Mouse (Mus musculus): ENCODE results near the gene Rmi2.

Rmi2 gene

GRCm38 (mm10) chr16:10865592-10865987, 30.7 kb downstream of the Rmi2 start:
- no peak for DNase-seq (ENCODE audit: low spot score in 2 of 2)

- no peak for DNase-seq (ENCODE audit: low spot score in 2 of 2)
Observed at GRCm38 (mm10) chr16:10866841-10867240, 32.0 kb downstream of the Rmi2 start.

GRCm38 (mm10) chr16:10867501-10867900, 32.6 kb downstream of the Rmi2 start:
- no peak for DNase-seq (ENCODE audit: low spot score in 2 of 2)

GRCm38 (mm10) chr16:10867904-10868440, 33.1 kb downstream of the Rmi2 start:
- DNase-seq (ENCODE audit: low spot score in 2 of 2), result peak; percentile 22 to 40

- no peak for DNase-seq (ENCODE audit: low spot score in 2 of 2)
Observed at GRCm38 (mm10) chr16:10870969-10871368, 36.1 kb downstream of the Rmi2 start.

GRCm38 (mm10) chr16:10872825-10873360, 38.0 kb downstream of the Rmi2 start:
- no peak for DNase-seq (ENCODE audit: low spot score in 2 of 2)

- peak; percentile 69 to 76 for DNase-seq (ENCODE audit: low spot score in 2 of 2)
Observed at GRCm38 (mm10) chr16:10873654-10874053, 38.8 kb downstream of the Rmi2 start.

- no peak for DNase-seq (ENCODE audit: low spot score in 2 of 2)
Observed at GRCm38 (mm10) chr16:10878227-10878626, 43.4 kb downstream of the Rmi2 start.

GRCm38 (mm10) chr16:10879467-10879866, 44.6 kb downstream of the Rmi2 start:
- peak; percentile 44 to 52 for DNase-seq (ENCODE audit: low spot score in 2 of 2)

GRCm38 (mm10) chr16:10881231-10881962, 46.5 kb downstream of the Rmi2 start:
- no peak for DNase-seq (ENCODE audit: low spot score in 2 of 2)

- DNase-seq (ENCODE audit: low spot score in 2 of 2), result no peak
Observed at GRCm38 (mm10) chr16:10887436-10887835, 52.6 kb downstream of the Rmi2 start.

- no peak for DNase-seq (ENCODE audit: low spot score in 2 of 2)
Observed at GRCm38 (mm10) chr16:10890363-10890762, 55.5 kb downstream of the Rmi2 start.

GRCm38 (mm10) chr16:10893161-10893560, 58.3 kb downstream of the Rmi2 start:
- DNase-seq (ENCODE audit: low spot score in 2 of 2), result no peak

- DNase-seq (ENCODE audit: low spot score in 2 of 2), result no peak
Observed at GRCm38 (mm10) chr16:10895906-10896305, 61.0 kb downstream of the Rmi2 start.

- no peak for DNase-seq (ENCODE audit: low spot score in 2 of 2)
Observed at GRCm38 (mm10) chr16:10897372-10897771, 62.5 kb downstream of the Rmi2 start.

GRCm38 (mm10) chr16:10900736-10901135, 65.9 kb downstream of the Rmi2 start:
- no peak for DNase-seq (ENCODE audit: low spot score in 2 of 2)

- no peak for DNase-seq (ENCODE audit: low spot score in 2 of 2)
Observed at GRCm38 (mm10) chr16:10901956-10902355, 67.1 kb downstream of the Rmi2 start.

GRCm38 (mm10) chr16:10902849-10903248, 68.0 kb downstream of the Rmi2 start:
- no peak for DNase-seq (ENCODE audit: low spot score in 2 of 2)

GRCm38 (mm10) chr16:10905661-10906113, 70.8 kb downstream of the Rmi2 start:
- DNase-seq (ENCODE audit: low spot score in 2 of 2), result no peak

- DNase-seq (ENCODE audit: low spot score in 2 of 2), result no peak
Observed at GRCm38 (mm10) chr16:10910541-10910940, 75.7 kb downstream of the Rmi2 start.

GRCm38 (mm10) chr16:10911061-10911460, 76.2 kb downstream of the Rmi2 start:
- DNase-seq (ENCODE audit: low spot score in 2 of 2), result no peak

- no peak for DNase-seq (ENCODE audit: low spot score in 2 of 2)
Observed at GRCm38 (mm10) chr16:10915066-10915465, 80.2 kb downstream of the Rmi2 start.

- no peak for DNase-seq (ENCODE audit: low spot score in 2 of 2)
Observed at GRCm38 (mm10) chr16:10916271-10916670, 81.4 kb downstream of the Rmi2 start.
